Mouse (Mus musculus) CD4-positive naive resting alpha-beta T cell, adult 76 days (primary cell): ENCODE data around the gene Rbm20. TPM values are rescaled to one million over a fixed set of nuclear protein-coding genes. Genes with fewer than 3 reads are reported as not detected.

Experiments used
- total RNA-seq: library from RNA; stranded (reverse); gene quantifications from one replicate; pipeline ENCODE4 v1.2.4, GENCODE M21; 2023

Gene Rbm20
- 0.62 TPM for total RNA-seq

DNA sequence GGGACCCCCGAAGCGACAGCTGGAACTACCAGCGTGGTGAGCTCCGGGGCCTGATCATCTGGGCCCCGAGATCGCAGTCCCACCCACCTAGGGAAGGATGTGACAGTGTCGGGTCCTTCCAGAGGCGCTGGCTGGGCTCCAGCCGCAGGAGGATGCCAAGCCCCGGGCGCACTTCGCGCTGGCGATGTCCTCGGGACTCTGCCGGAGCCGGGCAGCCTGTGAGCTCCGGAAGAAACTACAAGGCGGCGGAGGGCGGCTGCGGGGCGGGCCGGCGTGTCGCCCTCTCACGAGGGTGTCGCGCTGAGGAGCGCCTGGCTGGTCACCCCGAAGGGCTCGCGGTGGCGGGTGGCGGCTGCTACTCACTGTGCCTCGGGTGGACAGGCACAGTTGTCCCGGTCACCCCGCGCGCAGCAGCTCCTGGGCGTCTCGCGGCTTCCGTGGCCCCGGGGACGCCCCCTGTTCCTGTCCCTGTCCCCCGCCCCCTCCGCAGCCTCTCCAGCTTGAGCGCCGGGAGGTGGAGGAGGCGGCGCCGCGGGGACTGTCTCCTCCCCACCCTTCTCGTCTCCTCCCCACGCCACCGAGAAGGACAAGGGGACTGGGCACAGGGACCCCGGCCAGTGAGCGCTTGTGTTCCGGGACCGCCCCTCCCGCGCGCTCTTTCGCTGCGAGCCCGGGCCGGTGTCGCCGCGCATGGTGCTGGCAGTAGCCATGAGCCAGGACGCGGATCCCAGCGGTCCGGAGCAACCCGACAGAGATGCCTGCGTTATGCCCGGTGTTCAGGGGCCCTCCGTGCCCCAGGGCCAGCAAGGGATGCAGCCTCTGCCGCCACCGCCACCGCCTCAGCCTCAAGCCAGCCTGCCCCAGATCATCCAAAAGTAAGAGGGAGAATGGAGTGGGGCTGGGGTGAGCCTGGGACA, at the start of gene Rbm20:
TSS of gene Rbm20 (plus strand) at position 589 of the 917 bp plus-strand sequence.

DNA sequence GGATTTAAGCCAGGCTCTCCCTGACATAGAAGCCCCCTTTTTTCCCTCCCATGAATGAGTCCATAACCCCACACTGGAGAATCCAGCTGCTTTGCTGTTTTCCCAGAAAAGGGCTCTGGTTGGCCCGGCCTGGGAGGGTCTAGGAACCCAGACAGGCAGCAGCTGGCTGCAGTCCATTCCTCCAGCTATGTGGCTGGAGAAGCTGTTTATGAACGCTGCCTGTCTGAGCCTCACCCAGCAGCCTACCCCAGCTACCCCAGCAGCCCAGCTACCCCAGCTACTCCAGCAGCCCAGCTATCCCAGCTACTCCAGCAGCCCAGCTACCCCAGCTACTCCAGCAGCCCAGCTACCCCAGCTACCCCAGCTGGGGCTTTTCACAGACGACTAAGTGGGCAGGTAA, 215.0 kb downstream of the Rbm20 start, which contains the start of gene Pdcd4:
TSS of gene Pdcd4 (plus strand) at position 171 of the 400 bp plus-strand sequence.

Other genes with a start within 250 kb of the Rbm20 start
- gene Dusp5, start 148.2 kb upstream of the Rbm20 start, total RNA-seq = 367 TPM
- gene Nutf2-ps1, start 88.2 kb upstream of the Rbm20 start, total RNA-seq = 18.2 TPM
- gene Smc3, start 76.9 kb upstream of the Rbm20 start, total RNA-seq = 63.3 TPM
- 370 TPM for gene Pdcd4, start 214.9 kb downstream of the Rbm20 start, total RNA-seq